Mouse (Mus musculus) c-Kit-negative CD71-positive TER-119-positive erythroid progenitor cells, embryonic 14.5 days (primary cell): ENCODE data around the gene Dock8.

Experiments used
- DNase-seq: peaks from one replicate; pipeline ENCODE4 v3.0.0-alpha.2; 2013; ENCODE audit warnings: low read depth, low spot score

The Dock8 gene

DNA sequence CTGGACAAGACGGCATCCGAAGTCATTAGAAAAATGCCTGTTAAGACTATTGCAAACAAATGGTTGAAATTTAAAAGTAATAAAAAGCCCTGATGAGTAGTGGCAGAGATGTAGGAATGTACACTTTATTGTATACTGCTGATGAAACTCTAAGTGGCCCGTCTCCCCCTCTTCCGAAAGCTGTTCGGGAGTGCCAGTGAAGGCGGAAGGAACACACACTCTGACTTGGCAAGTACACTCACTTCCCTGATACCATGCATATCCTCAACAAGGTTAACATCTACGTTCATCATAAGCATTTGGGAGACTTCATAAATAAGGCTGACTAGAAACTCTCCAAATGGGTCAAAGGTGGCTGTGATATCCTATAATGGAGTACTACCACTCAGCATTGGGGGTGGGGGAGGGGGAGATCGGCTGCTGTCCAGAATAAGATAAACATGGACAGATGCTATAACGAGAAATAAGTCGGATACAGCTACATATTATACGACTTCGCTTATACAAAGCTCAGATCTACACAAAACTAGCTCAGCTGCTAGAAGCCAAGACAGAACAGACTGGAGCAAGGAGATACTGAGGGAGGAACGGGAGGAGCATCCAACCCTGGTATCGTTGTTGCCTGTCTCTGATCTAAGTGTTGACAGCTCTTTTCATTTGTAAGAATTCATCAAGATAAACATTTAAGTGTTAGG is 248.7 kb downstream of the Dock8 start:
- DNase-seq = no peak

DNA sequence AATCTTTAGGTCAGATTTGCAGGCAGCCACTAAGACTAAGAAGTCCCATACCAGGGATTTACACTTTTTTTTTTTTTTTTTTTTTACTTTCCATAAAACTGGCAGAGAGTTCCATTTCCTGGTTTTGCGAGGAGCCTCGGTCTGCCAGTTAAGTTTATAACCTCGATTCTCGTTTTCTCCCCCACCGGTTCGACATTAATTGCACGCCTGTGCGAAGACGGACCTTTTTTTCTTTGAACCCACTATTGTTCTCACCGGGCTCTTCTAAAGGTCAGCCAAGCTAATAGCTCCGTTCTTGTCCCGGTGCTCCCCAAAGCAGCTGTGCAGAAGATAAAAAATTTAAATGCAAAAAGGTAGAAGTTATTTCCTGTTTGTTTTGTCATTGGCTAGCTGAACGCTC is 249.9 kb downstream of the Dock8 start:
- DNase-seq = no peak

DNA sequence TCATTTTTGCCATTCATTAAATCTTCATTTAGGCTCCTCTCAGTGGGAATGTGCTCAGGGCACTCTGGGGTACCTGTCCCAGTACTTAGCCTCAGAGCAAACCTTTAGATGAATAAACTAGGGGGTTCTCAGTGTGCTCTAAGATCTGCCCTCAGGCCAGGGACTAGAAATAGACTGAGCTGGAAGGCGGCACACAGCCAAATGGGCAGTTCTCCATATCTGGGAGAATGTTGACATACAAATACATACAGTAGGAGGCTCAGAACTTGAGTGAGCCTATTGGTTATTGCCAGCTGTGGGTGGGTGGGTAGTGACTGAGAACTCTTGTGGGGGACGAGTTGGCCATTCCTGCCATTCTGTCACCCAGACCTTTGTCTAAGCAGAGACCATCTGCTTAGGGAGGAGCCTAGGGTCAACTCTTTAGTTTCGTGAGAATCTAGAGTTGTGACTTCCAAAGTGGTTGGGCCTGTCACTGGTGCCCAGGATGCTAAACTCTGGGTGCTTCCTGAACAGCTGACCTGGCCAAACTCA is 252.3 kb downstream of the Dock8 start:
- DNase-seq = no peak
